Mouse (Mus musculus) G1E (cell line): ENCODE results near the gene Gm14393.
"Not testable (repeated sequence)": the region's sequence is repeated elsewhere in the genome, so short reads cannot be mapped to it uniquely, and the experiment has no call there.

ENCODE experiments used
- CTCF ChIP-seq: IDR thresholded peaks from 2 replicates; pipeline ENCODE4 v1.5.1; 2012; ENCODE audit warnings: low read depth, low read length, inconsistent platforms, mixed read lengths
- GATA1 ChIP-seq: IDR thresholded peaks from 2 replicates; pipeline ENCODE4 v1.6.1; 2012; ENCODE audit warnings: borderline replicate concordance, low read length, inconsistent platforms, mixed read lengths
- POLR2AphosphoS5 ChIP-seq: IDR thresholded peaks from 2 replicates; pipeline ENCODE4 v1.6.1; 2012; ENCODE audit warnings: low read depth, low read length, inconsistent platforms; ENCODE audit not compliant: insufficient replicate concordance
- TAL1 ChIP-seq: conservative IDR thresholded peaks from 2 replicates; pipeline ENCODE4 v1.6.1; 2012; ENCODE audit warnings: low read depth, low read length, inconsistent platforms, mixed read lengths

- TF ChIP-seq CTCF, GATA1, POLR2AphosphoS5, TAL1: not testable (repeated sequence)
These were observed 23.3 kb downstream of the Gm14393 start for GRCm38 (mm10) chr2:175044268-175044667.
